Mouse (Mus musculus): ENCODE data around the gene Edrf1. TPM values are rescaled to one million over a fixed set of nuclear protein-coding genes. Genes with fewer than 3 reads are reported as not detected.
"Not testable (repeated sequence)": the region's sequence is repeated elsewhere in the genome, so short reads cannot be mapped to it uniquely, and the experiment has no call there.

The Edrf1 gene
- polyA plus RNA-seq, 1 experiment from 2014 or later = 33.0 TPM

DNA sequence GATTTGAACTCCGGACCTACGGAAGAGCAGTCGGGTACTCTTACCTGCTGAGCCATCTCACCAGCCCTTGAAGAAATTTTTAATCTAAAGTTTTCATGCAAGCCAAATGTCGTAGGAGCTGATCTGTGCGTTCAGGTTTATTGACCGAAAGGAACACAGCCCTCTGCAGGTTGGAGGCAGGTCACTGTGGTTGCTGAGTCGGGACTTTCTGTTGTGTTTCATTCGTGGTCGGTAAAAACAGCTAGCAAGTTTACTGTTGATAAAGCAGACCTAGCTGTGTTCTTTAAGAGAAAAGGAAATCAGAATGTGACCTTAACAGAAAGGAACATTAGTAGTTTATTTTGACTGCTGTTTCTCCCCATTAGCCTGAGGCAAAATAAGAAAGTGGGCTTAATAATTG, 32.6 kb downstream of the Edrf1 start:
- WGBS = 93% methylated on average over 9 of the region's 9 CpGs
- no peak overlapping the region for H3K27ac ChIP-seq (replicated peaks)
- ATAC-seq (ENCODE audit: low FRiP score, low read depth) = no peak
- peaks cover 84% of the 10 kb centered on the region for H3K36me3 ChIP-seq
- H3K4me3 ChIP-seq = no peak overlapping the region
- no peaks in the 10 kb centered on the region for H3K27me3 ChIP-seq
- no peak overlapping the region for H3K4me2 ChIP-seq (replicated peaks)
- H3K9me3 ChIP-seq = no peaks in the 10 kb centered on the region
- H3K9ac ChIP-seq (replicated peaks) = no peak overlapping the region
- no peaks in the 10 kb centered on the region for H3K4me1 ChIP-seq

DNA sequence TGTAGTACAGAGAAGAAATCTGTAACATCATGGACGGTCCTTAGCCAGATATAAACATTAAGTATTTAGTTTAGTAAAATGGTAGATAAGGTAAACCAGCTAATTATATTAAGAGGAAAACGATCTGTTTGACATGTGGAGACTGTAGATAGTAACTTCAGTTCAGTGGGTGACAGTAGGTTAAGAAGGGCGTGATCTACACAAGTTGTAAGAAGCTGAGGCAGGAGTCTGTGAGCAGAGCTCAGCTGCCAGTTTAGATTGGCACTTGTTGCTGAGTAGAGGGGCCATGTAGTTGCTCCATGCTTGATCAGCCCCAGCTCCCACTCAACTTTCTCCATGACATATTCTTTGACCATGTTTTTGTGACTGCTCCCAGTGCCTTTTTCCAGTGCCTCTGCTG, 33.5 kb downstream of the Edrf1 start:
- no peak overlapping the region for H3K4me3 ChIP-seq
- H3K9ac ChIP-seq (replicated peaks) = no peak overlapping the region
- H3K4me2 ChIP-seq (replicated peaks) = no peak overlapping the region
- no peaks in the 10 kb centered on the region for H3K27me3 ChIP-seq
- peaks cover 75% of the 10 kb centered on the region for H3K36me3 ChIP-seq
- H3K9me3 ChIP-seq = no peaks in the 10 kb centered on the region
- 89% methylated on average over 3 of the region's 3 CpGs for WGBS
- no peaks in the 10 kb centered on the region for H3K4me1 ChIP-seq
- ATAC-seq (ENCODE audit: low FRiP score, low read depth) = no peak
- no peak overlapping the region for H3K27ac ChIP-seq (replicated peaks)

DNA sequence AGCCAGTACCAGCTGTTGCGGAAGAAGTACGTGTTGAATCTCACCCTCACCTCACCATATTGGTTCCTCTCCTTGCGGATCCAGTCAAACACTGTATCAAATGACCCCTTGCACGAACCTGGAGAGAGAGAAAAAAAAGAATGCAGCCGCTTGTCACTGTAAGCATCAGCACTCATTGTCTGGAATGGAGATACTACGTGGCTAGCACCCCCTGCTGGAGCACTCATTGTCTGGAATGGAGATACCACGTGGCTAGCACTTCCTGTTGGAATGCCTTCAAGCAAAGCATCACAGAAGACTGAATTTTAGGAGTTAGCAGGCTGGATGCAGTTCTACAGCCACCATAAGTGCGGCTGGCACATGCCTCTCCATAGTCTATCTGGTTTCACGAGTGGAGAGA, 38.7 kb downstream of the Edrf1 start:
- Histone ChIP-seq H3K9me3 (no peaks in the 10 kb centered on the region), H3K36me3 (peaks cover 27% of the 10 kb centered on the region), H3K9ac (replicated peaks) (no peak overlapping the region), H3K4me1 (no peaks in the 10 kb centered on the region), H3K4me3 (no peak overlapping the region), H3K4me2 (replicated peaks) (no peak overlapping the region), H3K27me3 (no peaks in the 10 kb centered on the region), H3K27ac (replicated peaks) (no peak overlapping the region)
- ATAC-seq (ENCODE audit: low FRiP score, low read depth) = no peak
- WGBS = 70% methylated on average over 9 of the region's 9 CpGs

DNA sequence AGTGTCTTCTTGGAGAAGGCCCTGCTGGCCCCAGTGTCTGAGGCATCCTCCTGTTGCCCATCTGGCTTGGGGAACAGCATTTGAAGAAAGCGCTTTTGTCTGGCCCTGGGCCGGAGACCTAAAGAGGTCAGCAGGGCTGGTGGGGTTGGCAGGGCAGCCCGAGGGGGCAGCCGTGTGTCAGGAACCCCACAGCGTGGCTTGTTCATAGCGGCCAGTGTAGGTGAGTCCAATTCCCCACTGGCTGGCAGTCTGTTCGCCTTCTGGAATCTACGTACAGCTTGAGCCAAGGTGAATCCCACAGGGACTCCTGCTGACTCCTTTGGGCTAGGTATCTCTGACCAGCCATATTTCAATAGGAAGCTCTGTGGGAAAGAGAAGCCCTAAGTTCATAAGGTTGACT, 41.4 kb downstream of the Edrf1 start:
- H3K4me3 ChIP-seq = no peak overlapping the region
- WGBS = 89% methylated on average over 8 of the region's 8 CpGs
- H3K27ac ChIP-seq (replicated peaks) = no peak overlapping the region
- no peaks in the 10 kb centered on the region for H3K4me1 ChIP-seq
- 0 out of 2 replicates have a peak, but pooled peaks cover under 1% of the 10 kb centered on the region for H3K36me3 ChIP-seq
- H3K27me3 ChIP-seq = no peaks in the 10 kb centered on the region
- H3K9ac ChIP-seq (replicated peaks) = no peak overlapping the region
- H3K9me3 ChIP-seq = no peaks in the 10 kb centered on the region
- no peak for ATAC-seq (ENCODE audit: low FRiP score, low read depth)
- no peak overlapping the region for H3K4me2 ChIP-seq (replicated peaks)

DNA sequence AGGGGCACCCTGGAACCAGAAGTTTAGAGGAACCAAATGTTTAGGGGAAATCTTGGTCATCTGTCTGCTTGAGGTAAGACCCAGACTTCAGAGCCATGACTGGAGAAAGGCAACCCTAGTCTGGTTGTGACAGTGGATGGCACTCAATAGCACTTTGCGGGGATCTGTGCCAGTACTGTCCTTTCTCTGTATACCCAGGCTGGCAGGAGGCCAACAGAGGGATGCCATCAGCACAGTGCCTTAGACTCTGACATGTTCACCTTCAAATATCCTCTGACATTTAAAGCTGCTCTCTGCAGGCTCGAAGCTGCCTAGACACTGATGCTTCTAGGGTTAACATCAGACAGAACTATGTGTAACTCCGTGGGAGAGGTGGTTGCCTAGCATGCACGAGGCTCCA, 42.1 kb downstream of the Edrf1 start:
- no peak for ATAC-seq (ENCODE audit: low FRiP score, low read depth)
- no peak overlapping the region for H3K4me3 ChIP-seq
- H3K36me3 ChIP-seq = no peaks in the 10 kb centered on the region
- no peaks in the 10 kb centered on the region for H3K4me1 ChIP-seq
- H3K27ac ChIP-seq (replicated peaks) = no peak overlapping the region
- H3K9me3 ChIP-seq = no peaks in the 10 kb centered on the region
- no peaks in the 10 kb centered on the region for H3K27me3 ChIP-seq
- WGBS = 81% methylated on average over 4 of the region's 4 CpGs
- no peak overlapping the region for H3K9ac ChIP-seq (replicated peaks)
- H3K4me2 ChIP-seq (replicated peaks) = no peak overlapping the region

DNA sequence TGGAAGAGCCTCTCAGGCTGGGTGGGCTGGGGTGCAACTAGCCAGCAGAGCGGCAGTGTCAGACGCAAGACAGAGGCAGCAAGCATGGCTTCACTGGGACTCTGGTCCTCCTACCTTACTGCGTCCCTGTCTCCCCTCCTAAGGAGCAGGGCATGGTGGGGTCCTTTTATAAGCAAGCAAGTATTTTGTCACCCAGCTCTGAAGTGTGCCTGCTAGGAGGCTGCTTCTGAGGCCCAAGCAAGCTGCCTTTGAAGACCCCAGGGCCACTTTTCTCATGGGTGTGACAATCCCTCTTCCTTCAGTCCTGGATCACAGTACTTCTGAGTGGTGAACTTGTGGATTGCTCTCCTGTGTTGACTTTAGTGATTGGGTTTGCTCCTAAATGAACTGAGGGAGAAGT, 42.6 kb downstream of the Edrf1 start, which contains the start of gene Mmp21:
TSS of gene Mmp21 (minus strand) at position 101 of the 400 bp plus-strand sequence.
- Histone ChIP-seq H3K4me1 (no peaks in the 10 kb centered on the region), H3K27me3 (no peaks in the 10 kb centered on the region)
- no peak for ATAC-seq (ENCODE audit: low FRiP score, low read depth)

DNA sequence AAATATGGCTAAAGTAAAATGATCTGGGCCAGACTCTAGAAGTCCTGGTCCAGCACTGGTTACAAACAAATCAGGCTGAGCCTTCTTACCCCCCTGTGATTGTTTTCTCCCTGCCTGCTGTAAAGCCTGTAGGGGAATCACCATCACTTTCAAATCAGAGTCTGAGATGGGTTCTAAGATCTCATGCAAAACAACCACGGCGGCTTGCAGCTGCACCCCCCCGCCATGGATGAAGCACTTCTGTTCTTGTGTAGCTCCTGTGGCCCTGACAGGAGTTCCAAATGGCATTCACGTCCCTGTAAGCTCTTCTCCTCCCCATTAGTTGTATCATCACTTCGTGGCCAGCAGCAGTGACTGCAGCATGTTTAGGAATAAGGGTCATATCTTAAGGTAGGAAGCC, 46.3 kb downstream of the Edrf1 start:
- no peak overlapping the region for H3K4me2 ChIP-seq (replicated peaks)
- H3K4me3 ChIP-seq = no peak overlapping the region
- H3K4me1 ChIP-seq = no peaks in the 10 kb centered on the region
- H3K27me3 ChIP-seq = no peaks in the 10 kb centered on the region
- peaks cover 17% of the 10 kb centered on the region for H3K36me3 ChIP-seq
- H3K9ac ChIP-seq (replicated peaks) = no peak overlapping the region
- ATAC-seq (ENCODE audit: low FRiP score, low read depth) = no peak
- 86% methylated on average over 5 of the region's 5 CpGs for WGBS
- H3K9me3 ChIP-seq = peaks cover 5% of the 10 kb centered on the region; the same call in 1 of the 2 replicates
- H3K27ac ChIP-seq (replicated peaks) = no peak overlapping the region

More for the DNA sequence above, 42.6 kb downstream of the Edrf1 start, which contains the start of gene Mmp21:
- no peaks in the 10 kb centered on the region for H3K9me3 ChIP-seq
- no peak within 1 kb of the TSS for H3K9ac ChIP-seq (replicated peaks)
- WGBS = 84% methylated on average over 3 of the region's 3 CpGs
- H3K27ac ChIP-seq (replicated peaks) = no peak within 1 kb of the TSS
- no peaks in the 10 kb centered on the region for H3K36me3 ChIP-seq
- H3K4me3 ChIP-seq = no peak within 1 kb of the TSS
- H3K4me2 ChIP-seq (replicated peaks) = no peak within 1 kb of the TSS

DNA sequence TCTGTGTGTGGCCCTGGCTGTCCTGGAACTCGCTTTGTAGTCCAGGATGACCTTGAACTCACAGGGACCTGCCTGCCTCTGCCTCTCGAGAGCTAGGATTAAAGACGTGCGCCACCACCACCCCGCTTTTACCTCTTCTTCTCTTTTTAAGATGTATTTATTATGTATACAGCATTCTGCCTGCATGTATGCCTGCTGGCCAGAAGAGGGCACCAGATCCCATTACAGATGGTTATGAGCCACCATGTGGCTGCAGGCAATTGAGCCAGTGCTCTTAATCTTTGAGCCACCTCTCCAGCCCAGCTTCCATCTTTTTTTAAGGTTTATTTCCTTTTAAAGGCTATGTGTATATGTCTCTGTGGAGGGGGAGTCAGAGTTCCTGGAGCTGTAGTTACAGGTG, 46.8 kb downstream of the Edrf1 start:
- no peaks in the 10 kb centered on the region for H3K27me3 ChIP-seq
- no peak for ATAC-seq (ENCODE audit: low FRiP score, low read depth)
- H3K9ac ChIP-seq (replicated peaks) = no peak overlapping the region
- H3K36me3 ChIP-seq = peaks cover 22% of the 10 kb centered on the region
- WGBS = 84% methylated on average over 5 of the region's 5 CpGs
- H3K4me2 ChIP-seq (replicated peaks) = no peak overlapping the region
- no peak overlapping the region for H3K27ac ChIP-seq (replicated peaks)
- H3K4me3 ChIP-seq = no peak overlapping the region
- H3K9me3 ChIP-seq = peaks cover 8% of the 10 kb centered on the region; the same call in 1 of the 2 replicates
- H3K4me1 ChIP-seq = no peaks in the 10 kb centered on the region

DNA sequence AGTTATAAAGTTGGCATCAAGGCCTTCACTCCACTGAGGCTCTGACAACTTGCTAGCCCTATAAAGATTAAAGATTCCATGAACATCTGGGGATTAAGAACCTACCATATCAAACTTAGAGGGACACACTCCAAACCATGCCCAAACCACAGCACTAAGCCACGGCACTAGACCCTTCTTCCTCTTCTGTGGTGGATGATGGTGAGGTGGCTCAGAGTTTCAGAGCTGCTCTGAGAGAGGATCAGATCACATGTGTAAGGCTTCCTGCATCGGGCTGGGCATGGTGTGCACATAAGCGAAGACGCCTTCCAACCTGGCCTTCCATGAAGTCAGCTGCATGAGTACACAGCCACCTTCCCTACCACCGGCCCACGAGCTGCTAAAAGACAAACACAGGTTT, 47.4 kb downstream of the Edrf1 start:
- Histone ChIP-seq H3K9me3 (peaks cover 8% of the 10 kb centered on the region; the same call in 1 of the 2 replicates), H3K27ac (replicated peaks) (no peak overlapping the region)
- no peak for ATAC-seq (ENCODE audit: low FRiP score, low read depth)

DNA sequence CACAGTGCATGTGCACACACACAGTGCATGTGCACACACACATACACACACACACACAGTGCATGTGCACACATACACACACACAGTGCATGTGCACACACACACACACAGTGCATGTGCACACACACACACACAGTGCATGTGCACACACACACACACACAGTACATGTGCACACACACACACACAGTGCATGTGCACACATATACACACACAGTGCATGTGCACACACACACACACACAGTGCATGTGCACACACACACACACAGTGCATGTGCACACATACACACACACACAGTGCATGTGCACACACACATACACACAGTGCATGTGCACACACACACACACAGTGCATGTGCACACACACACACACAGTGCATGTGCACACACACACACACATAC, 48.3 kb downstream of the Edrf1 start:
- H3K4me1 ChIP-seq; H3K27me3 ChIP-seq; ATAC-seq (ENCODE audit: low FRiP score, low read depth); H3K27ac ChIP-seq (replicated peaks); H3K9ac ChIP-seq (replicated peaks); H3K4me3 ChIP-seq; H3K9me3 ChIP-seq; H3K4me2 ChIP-seq (replicated peaks): not testable (repeated sequence)
- peaks cover 37% of the 10 kb centered on the region for H3K36me3 ChIP-seq

More for the DNA sequence above, 47.4 kb downstream of the Edrf1 start:
- Histone ChIP-seq H3K27me3 (no peaks in the 10 kb centered on the region), H3K36me3 (peaks cover 28% of the 10 kb centered on the region), H3K4me3 (no peak overlapping the region), H3K4me1 (no peaks in the 10 kb centered on the region), H3K9ac (replicated peaks) (no peak overlapping the region), H3K4me2 (replicated peaks) (no peak overlapping the region)
- WGBS = 96% methylated on average over 6 of the region's 6 CpGs

DNA sequence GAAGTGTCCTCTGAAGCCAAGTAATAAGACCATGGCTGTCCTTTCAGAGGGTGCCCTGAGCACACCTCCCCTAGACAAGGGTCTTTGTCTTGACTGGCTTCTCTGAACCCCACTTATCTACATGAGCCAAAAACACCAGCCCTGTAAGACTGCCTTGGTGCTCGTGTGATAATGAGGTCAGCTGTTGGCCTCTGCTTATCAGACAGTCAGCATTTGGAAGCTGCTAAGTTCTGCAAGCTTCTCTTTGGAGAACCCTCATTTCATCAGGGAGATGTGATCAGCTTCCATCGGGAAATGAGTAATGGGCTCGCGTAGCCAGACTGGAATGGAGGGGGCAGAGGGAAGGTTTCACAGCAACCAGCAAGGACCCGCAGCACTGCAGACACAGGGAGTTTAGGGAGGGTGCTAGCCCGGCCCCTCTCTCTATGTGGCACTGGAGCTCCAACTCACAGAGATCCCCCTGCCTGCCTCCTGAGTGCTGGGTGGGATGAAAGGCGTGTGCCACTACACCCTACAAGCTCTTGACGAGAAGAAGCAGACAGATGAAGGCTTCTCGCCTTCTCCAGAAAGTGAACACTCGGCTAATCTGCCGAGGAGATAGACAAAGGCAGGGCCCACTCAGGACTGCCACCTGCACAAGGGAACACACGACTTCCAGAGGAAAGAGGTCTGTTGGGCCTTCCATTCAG, 60.8 kb downstream of the Edrf1 start:
- Histone ChIP-seq H3K9me3 (no peaks in the 10 kb centered on the region), H3K27me3 (no peaks in the 10 kb centered on the region), H3K4me2 (replicated peaks) (no peak overlapping the region), H3K4me1 (no peaks in the 10 kb centered on the region), H3K27ac (replicated peaks) (no peak overlapping the region), H3K9ac (replicated peaks) (no peak overlapping the region), H3K36me3 (peaks cover 19% of the 10 kb centered on the region), H3K4me3 (no peak overlapping the region)
- 91% methylated on average over 12 of the region's 12 CpGs for WGBS
- no peak for ATAC-seq (ENCODE audit: low FRiP score, low read depth)

DNA sequence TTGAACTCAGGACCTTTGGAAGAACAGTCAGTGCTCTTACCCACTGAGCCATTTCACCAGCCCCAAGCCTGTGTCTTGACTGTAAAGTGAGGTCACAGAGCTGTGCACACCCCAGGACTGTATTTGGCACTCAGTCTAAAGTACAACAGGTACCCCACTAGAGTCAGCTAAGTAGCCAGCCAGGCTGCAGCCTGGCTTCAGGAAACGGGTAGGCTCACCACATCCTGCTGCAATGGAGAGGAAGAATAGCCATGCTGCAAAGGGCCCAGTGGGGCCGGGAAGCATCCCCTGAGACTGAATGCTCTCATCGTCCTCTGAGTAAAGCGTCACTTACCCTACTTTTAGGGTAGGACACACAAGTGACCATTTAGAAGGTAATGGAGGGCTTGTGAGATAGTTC, 62.5 kb downstream of the Edrf1 start:
- ATAC-seq (ENCODE audit: low FRiP score, low read depth) = no peak
- H3K27me3 ChIP-seq = no peaks in the 10 kb centered on the region
- no peak overlapping the region for H3K4me3 ChIP-seq
- H3K9ac ChIP-seq (replicated peaks) = no peak overlapping the region
- peaks cover 19% of the 10 kb centered on the region for H3K36me3 ChIP-seq
- H3K9me3 ChIP-seq = no peaks in the 10 kb centered on the region
- H3K4me2 ChIP-seq (replicated peaks) = no peak overlapping the region
- H3K4me1 ChIP-seq = no peaks in the 10 kb centered on the region
- H3K27ac ChIP-seq (replicated peaks) = no peak overlapping the region
- WGBS = 82% methylated on average over 4 of the region's 4 CpGs

DNA sequence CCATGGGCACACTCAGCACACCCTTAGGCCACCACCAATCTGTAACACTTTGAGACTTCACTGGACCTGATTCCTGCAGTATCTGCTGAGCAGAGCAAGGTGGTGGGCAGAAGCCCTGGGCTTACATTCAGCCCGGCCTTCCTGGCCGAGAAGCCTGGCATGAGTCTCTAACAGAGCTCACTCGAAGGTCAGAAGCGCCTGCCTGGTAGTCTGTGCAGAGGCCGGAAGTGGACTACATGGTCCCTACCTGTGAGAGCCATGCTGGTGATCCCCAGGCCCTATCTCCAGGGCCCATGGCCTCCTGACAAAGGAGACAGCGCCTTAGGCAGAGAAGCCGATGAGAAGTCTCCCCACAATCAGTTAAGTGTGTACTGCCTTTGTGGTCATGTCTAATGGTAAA, 64.0 kb downstream of the Edrf1 start:
- no peaks in the 10 kb centered on the region for H3K4me1 ChIP-seq
- H3K27me3 ChIP-seq = no peaks in the 10 kb centered on the region
- no peak overlapping the region for H3K4me3 ChIP-seq
- no peaks in the 10 kb centered on the region for H3K9me3 ChIP-seq
- no peak overlapping the region for H3K9ac ChIP-seq (replicated peaks)
- H3K27ac ChIP-seq (replicated peaks) = no peak overlapping the region
- peaks cover 18% of the 10 kb centered on the region for H3K36me3 ChIP-seq
- 95% methylated on average over 7 of the region's 7 CpGs for WGBS
- ATAC-seq (ENCODE audit: low FRiP score, low read depth) = no peak
- H3K4me2 ChIP-seq (replicated peaks) = no peak overlapping the region

All from midbrain, embryonic 12.5 days (tissue).